Mouse (Mus musculus) cerebellum, adult 2 months (tissue): ENCODE data around the gene Tango2. TPM values are rescaled to one million over a fixed set of nuclear protein-coding genes. Genes with fewer than 3 reads are reported as not detected.
"Not testable (repeated sequence)": the region's sequence is repeated elsewhere in the genome, so short reads cannot be mapped to it uniquely, and the experiment has no call there.

ENCODE experiments used
- DNase-seq, 2 experiments: peaks; one replicate each; pipeline ENCODE4 v3.0.0; 2021
- H3K27ac ChIP-seq: fragments of 200-500 bp; 2 replicates; pipeline ENCODE4 v1.5.1; 2012; ENCODE audit warnings: low read length, control low read depth, inconsistent platforms; ENCODE audit not compliant: insufficient read depth
- H3K27me3 ChIP-seq: fragments of 200-500 bp; 2 replicates; pipeline ENCODE4 v1.6.1; 2012; ENCODE audit warnings: inconsistent platforms, mild to moderate bottlenecking, low read length, moderate library complexity; ENCODE audit not compliant: control insufficient read depth, insufficient read depth
- H3K4me1 ChIP-seq: fragments of 200-500 bp; 2 replicates; pipeline ENCODE4 v1.6.1; 2011; ENCODE audit warnings: low read length; ENCODE audit not compliant: control insufficient read depth, insufficient read depth
- H3K4me3 ChIP-seq: fragments of 200-500 bp; replicated peaks from 2 replicates; pipeline ENCODE3; 2011; ENCODE audit warnings: mild to moderate bottlenecking, low read depth, low read length, control low read depth; ENCODE audit not compliant: insufficient read depth
- CTCF ChIP-seq: fragments of 200-500 bp; IDR thresholded peaks from 2 replicates; pipeline ENCODE4 v1.5.1; 2011; ENCODE audit warnings: low read depth, mild to moderate bottlenecking, control low read depth, low read length, moderate library complexity, borderline replicate concordance; ENCODE audit not compliant: insufficient read depth
- POLR2A ChIP-seq: fragments of 200-500 bp; IDR thresholded peaks from 2 replicates; pipeline ENCODE4 v1.6.1; 2011; ENCODE audit warnings: low read length, control low read depth, borderline replicate concordance; ENCODE audit not compliant: insufficient read depth
- WGBS: fragments of 180-500 bp; shearing (Covaris S2); methylation state at CpG from one replicate; pipeline ENCODE4 v1.1.7; 2018; 5-methylcytosine and 5-hydroxymethylcytosine counted together
- polyA plus RNA-seq: library from polyadenylated mRNA; depleted of rRNA; stranded (reverse); fragments of >200 nt; gene quantifications from 2 replicates; pipeline ENCODE4 v1.2.3, GENCODE M21; 2012

The Tango2 gene
- polyA plus RNA-seq, 1 experiment = 210 TPM

GRCm38 (mm10) chr16:18308159-18308558 lies 39.7 kb downstream of the Tango2 start:
- Histone ChIP-seq H3K27me3 (no peaks in the 10 kb centered on the region), H3K4me3 (no peak overlapping the region), H3K27ac (no peak overlapping the region), H3K4me1 (no peaks in the 10 kb centered on the region)
- DNase-seq = no peak
- whole genome bisulfite sequencing = 79% methylated on average over 1 of the region's 1 CpGs
- TF ChIP-seq CTCF (no peak), POLR2A (no peak)

- Histone ChIP-seq H3K4me1 (peaks cover 11% of the 10 kb centered on the region), H3K4me3 (peak overlapping the region; percentile 47)
- 3% methylated on average over 10 of the region's 10 CpGs for WGBS
- DNase-seq, H3K27me3 ChIP-seq, H3K27ac ChIP-seq: not testable (repeated sequence)
Measured at GRCm38 (mm10) chr16:18289614-18290013, 58.3 kb downstream of the Tango2 start.

GRCm38 (mm10) chr16:18289067-18289588 lies 58.8 kb downstream of the Tango2 start, which contains the start of gene Dgcr8:
TSS of gene Dgcr8 (minus strand) at chr16:18289246.
- peak within 1 kb of the TSS; percentile 82 for H3K4me3 ChIP-seq
- H3K4me1 ChIP-seq = peaks cover 11% of the 10 kb centered on the region
- H3K27ac ChIP-seq = peak within 1 kb of the TSS; percentile 14; the same call in 1 of the 2 replicates
- under 1% methylated on average over 68 of the region's 71 CpGs for WGBS
- peak; percentile 98 to 99 for DNase-seq
- H3K27me3 ChIP-seq = no peaks in the 10 kb centered on the region
- no peak for TF ChIP-seq CTCF
- TF ChIP-seq POLR2A = peak; percentile 60

GRCm38 (mm10) chr16:18288581-18289061 lies 59.3 kb downstream of the Tango2 start:
- no peak for DNase-seq
- Histone ChIP-seq H3K4me3 (peak overlapping the region; percentile 82), H3K4me1 (peaks cover 11% of the 10 kb centered on the region), H3K27ac (peak overlapping the region; percentile 14; the same call in 1 of the 2 replicates), H3K27me3 (no peaks in the 10 kb centered on the region)
- TF ChIP-seq CTCF (no peak), POLR2A (no peak)
- WGBS = under 1% methylated on average over 30 of the region's 31 CpGs

GRCm38 (mm10) chr16:18288166-18288565 lies 59.7 kb downstream of the Tango2 start:
- DNase-seq = peak in 1 of 2 experiments; percentile 18
- no peaks in the 10 kb centered on the region for H3K27me3 ChIP-seq
- peak overlapping the region; percentile 82 for H3K4me3 ChIP-seq
- peaks cover 11% of the 10 kb centered on the region for H3K4me1 ChIP-seq
- WGBS = 2% methylated on average over 4 of the region's 4 CpGs
- H3K27ac ChIP-seq = no peak overlapping the region
- TF ChIP-seq CTCF (no peak), POLR2A (no peak)

- 66% methylated on average over 2 of the region's 2 CpGs for WGBS
- no peak for DNase-seq
- no peak for TF ChIP-seq CTCF
- no peak for TF ChIP-seq POLR2A
- Histone ChIP-seq H3K4me1 (no peaks in the 10 kb centered on the region), H3K27me3 (no peaks in the 10 kb centered on the region), H3K27ac (no peak overlapping the region), H3K4me3 (no peak overlapping the region)
Measured at GRCm38 (mm10) chr16:18275166-18275565, 72.7 kb downstream of the Tango2 start.

GRCm38 (mm10) chr16:18268182-18268581 lies 79.7 kb downstream of the Tango2 start:
- Histone ChIP-seq H3K4me3 (no peak overlapping the region), H3K4me1 (no peaks in the 10 kb centered on the region), H3K27me3 (no peaks in the 10 kb centered on the region), H3K27ac (no peak overlapping the region)
- WGBS = 84% methylated on average over 5 of the region's 5 CpGs
- TF ChIP-seq POLR2A (no peak), CTCF (peak; percentile 10; the same call in 1 of the 2 replicates)
- DNase-seq = no peak

GRCm38 (mm10) chr16:18265024-18265423 lies 82.9 kb downstream of the Tango2 start:
- no peak for TF ChIP-seq POLR2A
- DNase-seq = no peak
- H3K27ac ChIP-seq = no peak overlapping the region
- no peak overlapping the region for H3K4me3 ChIP-seq
- no peaks in the 10 kb centered on the region for H3K4me1 ChIP-seq
- no peaks in the 10 kb centered on the region for H3K27me3 ChIP-seq
- WGBS = 84% methylated on average over 2 of the region's 2 CpGs

GRCm38 (mm10) chr16:18258221-18258620 lies 89.7 kb downstream of the Tango2 start, which contains the start of gene Gm49776:
TSS of gene Gm49776 (minus strand) at chr16:18258321.
- no peaks in the 10 kb centered on the region for H3K4me1 ChIP-seq
- 92% methylated on average over 2 of the region's 2 CpGs for WGBS
- DNase-seq = no peak
- H3K4me3 ChIP-seq = no peak within 1 kb of the TSS
- H3K27me3 ChIP-seq = no peaks in the 10 kb centered on the region
- TF ChIP-seq POLR2A (no peak), CTCF (no peak)
- H3K27ac ChIP-seq = no peak within 1 kb of the TSS
